Mouse (Mus musculus) adrenal gland, postnatal 36 days (tissue): ENCODE results near the gene Setd3. TPM values are rescaled to one million over a fixed set of nuclear protein-coding genes. Genes with fewer than 3 reads are reported as not detected.

ENCODE experiments used
- DNase-seq, 2 experiments: peaks; one replicate each; pipeline ENCODE4 v3.0.0; 2021; ENCODE audit warnings: mixed read lengths in 1 of 2
- long read RNA-seq, 2 experiments: library from polyadenylated mRNA; stranded (forward); transcript quantifications; one replicate each; pipeline ENCODE4 v2.0.0; 2021; ENCODE audit warnings: borderline sequencing depth in 2 of 2
- total RNA-seq, 2 experiments: library from RNA; stranded (reverse); gene quantifications; 2 replicates each; pipeline ENCODE4 v1.2.3; 2021

The Setd3 gene
- 100 to 1,000 TPM; 108 to 126 TPM for total RNA-seq
- long read RNA-seq, experiment 1, transcript Setd3-201 (13 exons, 2,755 nt): major isoform, 138 of 226 reads
- long read RNA-seq, experiment 1, partial matches to known transcripts: 8 of 226 reads
- long read RNA-seq, experiment 1, other reads (novel, unspliced or antisense): 76 of 226 reads
- long read RNA-seq, experiment 2, transcript Setd3-201 (13 exons, 2,755 nt): major isoform, 33 of 55 reads
- long read RNA-seq, experiment 2, partial matches to known transcripts: 2 of 55 reads
- long read RNA-seq, experiment 2, other reads (novel, unspliced or antisense): 20 of 55 reads

DNA sequence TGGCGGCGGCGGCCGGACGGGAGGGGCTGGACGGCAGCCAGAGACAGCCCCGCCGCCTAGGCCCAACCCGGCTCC lies at the start of gene Setd3:
TSS of gene Setd3 (minus strand) at position 69 of the 75 bp plus-strand sequence.
- DNase-seq: no peak

DNA sequence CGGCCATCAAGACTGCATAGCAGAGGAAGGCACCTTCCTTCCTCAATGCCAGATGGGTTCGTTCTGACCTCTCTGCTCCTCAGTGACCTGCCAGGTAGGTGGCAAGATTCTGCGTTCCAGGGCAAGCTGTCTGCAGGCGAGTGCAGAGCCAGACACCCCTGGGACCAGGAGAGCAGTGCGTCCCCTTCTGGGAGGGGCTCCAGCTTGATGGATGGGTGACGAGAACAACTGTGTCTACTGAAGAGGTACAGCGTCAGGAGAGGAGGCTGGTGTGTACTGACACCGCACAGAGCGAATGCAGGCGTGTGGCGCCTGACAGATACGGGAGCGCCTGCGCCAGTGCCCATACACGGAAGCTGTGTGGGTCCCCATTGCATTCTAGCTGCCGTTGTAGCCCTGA lies 48.4 kb upstream of the Setd3 start:
- DNase-seq: no peak

DNA sequence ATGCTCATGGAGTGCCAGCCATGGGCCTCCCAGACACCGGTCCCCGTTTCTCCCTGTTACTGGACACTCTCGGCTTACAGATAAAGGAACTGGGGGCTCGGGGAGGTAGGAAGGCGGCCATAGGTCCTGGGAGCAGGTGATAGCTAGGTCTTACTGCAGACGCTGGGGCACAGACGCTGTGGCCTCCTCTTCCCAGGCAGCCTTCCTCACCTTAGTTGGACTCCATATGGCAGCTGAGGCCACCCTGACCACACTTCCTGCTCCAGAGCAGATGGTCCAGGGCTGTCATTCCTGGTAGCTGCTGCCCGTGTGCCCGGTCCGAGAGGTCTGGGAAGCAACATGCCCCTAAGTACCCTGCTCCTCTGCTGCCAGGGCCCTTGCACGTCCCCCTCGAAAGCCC lies 47.8 kb upstream of the Setd3 start:
- no peak for DNase-seq

DNA sequence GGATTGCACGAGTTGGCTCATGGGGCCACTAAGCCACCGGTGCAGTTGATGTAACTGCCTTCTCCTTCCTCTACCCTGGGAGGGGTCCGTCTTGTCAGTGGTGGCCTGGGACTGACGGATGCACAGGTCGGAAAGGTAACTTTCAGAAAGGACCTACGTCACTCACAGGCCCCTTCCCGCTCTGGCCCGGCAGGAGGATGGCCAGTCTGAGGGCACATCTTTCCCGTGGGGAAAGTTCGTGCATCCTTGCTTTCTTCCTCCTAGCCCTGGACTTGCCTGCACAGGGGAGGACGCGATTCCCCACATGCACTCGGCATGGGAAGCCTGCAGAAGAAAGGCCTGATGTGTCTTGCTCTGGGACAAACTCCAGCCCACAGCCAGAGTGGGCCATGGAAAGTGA lies 47.1 kb upstream of the Setd3 start:
- no peak for DNase-seq

DNA sequence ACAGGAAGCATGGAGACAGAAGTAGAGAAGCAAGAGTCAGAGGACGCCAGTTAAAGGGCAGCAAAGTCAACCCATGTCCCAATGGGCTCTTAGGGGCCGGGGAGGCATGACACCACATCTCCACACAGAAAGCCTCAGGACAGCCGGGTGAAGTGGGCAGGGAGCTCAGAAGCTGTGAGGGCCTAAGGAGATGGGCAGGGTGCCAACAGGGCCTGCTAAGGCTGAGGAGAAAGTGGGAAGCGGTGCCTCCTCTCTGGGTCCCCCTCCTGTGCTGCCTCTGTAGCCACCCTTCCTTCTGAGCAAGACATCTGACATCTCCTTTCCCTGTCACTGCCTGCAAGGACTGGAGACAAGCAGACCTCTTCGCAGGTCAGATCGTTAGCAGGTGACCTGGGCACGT lies 46.7 kb upstream of the Setd3 start:
- no peak for DNase-seq

DNA sequence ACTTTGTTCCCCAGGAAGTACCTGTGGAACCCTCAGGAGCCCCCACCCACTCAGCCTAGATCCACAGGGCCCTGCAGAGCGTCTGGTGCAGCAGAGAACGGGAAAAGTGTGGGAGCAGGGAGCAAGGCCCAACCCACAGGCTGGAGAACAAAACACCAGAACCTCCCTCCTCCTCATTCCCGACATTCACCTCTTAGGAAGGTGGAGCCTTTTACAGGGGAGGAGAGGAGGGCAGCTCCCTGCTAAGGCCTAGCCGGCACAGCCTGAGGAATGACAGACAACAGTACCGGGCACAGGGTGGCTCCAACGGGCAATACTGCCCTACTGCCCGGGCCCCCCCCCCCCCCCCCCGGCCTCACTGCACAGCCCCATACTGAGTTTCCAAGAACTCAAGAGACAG lies 44.2 kb upstream of the Setd3 start:
- DNase-seq: no peak

DNA sequence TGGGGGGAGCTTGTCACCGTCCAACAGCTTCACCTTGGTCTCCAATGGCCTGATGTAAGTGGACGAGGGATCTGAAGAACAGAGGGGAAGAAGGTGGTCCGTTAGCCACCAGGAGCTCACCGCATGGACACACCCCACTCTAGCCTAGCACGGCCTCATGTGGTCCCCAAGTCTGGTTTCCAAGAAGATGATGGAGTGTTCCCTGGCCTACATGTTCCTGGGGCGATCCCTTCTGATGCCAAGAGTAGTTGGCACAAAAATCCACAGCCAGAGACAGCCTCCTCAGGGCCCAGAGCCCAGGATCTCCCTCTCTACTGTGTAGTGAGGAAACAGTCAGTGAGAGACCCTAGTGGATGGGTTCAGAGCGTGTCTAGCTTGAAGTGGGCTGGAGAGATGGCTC lies 42.6 kb upstream of the Setd3 start:
- no peak for DNase-seq

DNA sequence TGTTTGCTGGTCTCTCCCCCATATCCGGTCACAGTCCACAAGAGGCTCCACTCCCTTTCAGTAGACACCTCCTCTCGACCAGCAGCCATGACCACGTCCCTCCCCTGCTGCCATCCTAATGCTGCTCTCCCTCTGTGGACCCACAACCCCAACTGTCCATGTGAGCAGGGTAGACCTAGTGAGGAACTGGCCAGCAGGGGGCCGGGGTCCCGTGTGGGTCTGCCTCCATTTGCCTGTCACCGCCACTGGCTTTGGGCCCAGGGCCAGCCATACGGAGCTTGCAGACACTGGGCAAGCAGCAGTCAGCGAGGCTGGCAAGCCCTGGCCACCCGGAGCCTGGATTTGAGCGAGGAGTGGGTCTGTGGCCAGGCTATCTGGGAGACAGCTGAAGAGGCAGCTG lies 42.1 kb upstream of the Setd3 start:
- no peak for DNase-seq

DNA sequence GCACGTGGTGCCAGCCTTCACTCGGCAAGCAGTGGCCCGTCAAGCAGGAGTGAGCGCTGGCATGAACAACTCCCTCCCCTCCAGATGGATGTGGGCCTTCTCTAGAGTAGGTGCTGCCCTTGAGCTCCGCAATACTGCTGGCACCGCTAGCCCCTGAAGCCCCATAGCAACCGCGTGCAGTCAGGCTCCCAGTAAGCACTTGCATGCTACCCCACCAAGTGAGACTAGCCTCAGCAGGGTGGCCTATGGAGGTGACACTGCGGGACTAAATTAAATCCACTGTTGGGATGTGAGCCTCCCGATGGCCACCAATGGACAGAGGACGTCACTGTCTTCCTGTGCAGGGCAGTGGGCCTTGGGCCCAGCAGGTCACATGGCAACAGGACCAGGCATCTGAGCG lies 41.5 kb upstream of the Setd3 start:
- DNase-seq: no peak

DNA sequence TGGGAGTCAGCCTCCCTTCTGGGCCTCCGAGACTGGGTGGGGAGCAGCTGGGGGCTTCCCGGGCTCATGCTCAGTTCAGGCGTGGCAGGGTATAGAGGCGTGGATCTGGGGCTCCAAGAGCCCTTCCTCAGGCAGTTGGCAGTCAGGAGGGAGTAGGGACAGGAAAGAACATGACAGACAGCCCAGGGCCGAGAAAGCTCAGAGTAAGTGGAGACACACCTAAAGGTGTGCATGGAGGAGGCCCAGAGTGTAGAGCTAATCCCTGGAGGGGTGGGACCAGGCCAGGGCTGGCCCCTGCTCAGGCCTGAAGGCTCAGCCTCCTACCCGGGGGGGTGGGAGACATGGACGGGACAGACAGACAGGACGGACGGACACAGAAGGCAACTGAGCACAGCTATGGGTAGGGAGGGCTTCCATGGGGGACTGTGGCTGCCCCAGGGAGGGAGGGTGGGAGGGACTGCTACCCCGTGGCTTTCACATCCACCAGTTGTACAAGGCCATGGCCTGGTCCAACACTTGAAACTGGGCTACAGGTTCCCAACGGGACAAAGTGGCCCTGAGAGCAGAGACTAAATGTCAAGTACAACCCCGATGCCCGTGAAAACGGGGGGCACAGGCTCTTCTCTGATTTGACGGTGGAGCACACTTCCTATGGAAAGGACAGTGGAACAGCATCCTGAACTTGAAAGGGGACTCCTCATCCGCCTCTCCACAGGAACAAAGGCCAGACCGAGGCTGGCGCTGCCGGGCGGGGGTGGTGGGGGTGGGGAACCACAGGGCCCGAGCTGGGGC lies 40.9 kb upstream of the Setd3 start:
- DNase-seq: no peak

GRCm38 (mm10) chr12:108219163-108219562 lies 40.0 kb upstream of the Setd3 start:
- DNase-seq: no peak

GRCm38 (mm10) chr12:108217572-108217971 lies 38.5 kb upstream of the Setd3 start:
- peak; percentile 65 to 81 for DNase-seq

DNA sequence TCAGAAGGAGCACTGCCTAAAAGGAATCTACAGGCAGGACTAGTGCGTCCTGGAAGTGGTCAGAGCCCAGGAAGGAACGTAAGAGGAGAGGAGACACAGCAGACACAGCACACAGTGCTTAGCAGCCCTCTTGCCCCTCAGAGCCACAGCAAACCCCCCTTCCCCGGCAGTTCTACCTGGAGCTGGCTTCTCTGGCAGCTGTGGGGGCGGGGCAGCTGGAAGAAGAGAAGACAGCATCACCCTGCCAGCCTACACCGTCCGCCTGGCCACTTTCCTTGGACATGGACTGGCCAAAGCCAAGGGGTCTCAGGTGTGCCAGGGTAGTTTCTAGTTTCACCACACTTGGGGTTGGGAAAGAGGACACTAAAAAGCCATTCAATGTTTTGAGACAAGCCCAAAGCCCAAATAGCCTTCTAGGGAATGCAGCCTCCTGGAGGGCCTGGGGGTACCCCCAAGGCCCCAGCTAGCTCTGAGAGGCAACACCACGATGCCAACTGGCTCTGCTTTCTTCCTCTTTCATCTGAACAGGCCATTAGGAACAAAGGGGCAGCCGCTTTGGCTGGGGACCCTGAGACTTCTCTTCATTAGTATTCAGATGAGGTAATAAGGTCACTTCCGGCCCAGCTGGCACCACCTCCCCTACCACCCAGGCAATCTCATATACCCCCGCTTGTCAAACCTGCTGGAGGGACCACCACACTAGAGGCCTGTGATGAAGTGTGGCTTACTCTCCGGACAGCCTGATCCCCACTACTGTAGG lies 37.7 kb upstream of the Setd3 start:
- DNase-seq: no peak

GRCm38 (mm10) chr12:108215090-108215489 lies 36.0 kb upstream of the Setd3 start:
- DNase-seq: no peak

- no peak for DNase-seq
Observed at GRCm38 (mm10) chr12:108213090-108214041, 34.3 kb upstream of the Setd3 start.

DNA sequence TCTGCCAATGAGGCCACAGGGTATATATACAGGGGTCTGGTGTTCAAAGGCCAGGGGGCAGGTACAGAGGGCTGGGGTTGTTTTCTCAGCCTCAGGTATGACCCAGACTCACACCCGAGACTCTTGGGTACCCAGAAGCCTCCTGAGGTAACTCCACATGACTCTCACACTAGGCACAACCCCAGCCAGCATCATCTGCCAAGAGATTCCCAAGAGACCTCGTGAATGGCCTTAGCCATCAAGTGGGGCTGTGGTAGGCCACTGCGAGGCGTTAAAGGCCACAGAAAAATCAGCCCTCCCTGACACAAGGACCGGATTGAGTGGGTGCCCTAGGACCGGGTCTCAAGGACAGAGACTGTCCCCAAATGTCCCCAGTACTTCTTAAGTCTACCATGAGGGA lies 33.4 kb upstream of the Setd3 start:
- DNase-seq: no peak

GRCm38 (mm10) chr12:108212071-108212470 lies 33.0 kb upstream of the Setd3 start:
- no peak for DNase-seq

GRCm38 (mm10) chr12:108210623-108211022 lies 31.5 kb upstream of the Setd3 start:
- DNase-seq: no peak

DNA sequence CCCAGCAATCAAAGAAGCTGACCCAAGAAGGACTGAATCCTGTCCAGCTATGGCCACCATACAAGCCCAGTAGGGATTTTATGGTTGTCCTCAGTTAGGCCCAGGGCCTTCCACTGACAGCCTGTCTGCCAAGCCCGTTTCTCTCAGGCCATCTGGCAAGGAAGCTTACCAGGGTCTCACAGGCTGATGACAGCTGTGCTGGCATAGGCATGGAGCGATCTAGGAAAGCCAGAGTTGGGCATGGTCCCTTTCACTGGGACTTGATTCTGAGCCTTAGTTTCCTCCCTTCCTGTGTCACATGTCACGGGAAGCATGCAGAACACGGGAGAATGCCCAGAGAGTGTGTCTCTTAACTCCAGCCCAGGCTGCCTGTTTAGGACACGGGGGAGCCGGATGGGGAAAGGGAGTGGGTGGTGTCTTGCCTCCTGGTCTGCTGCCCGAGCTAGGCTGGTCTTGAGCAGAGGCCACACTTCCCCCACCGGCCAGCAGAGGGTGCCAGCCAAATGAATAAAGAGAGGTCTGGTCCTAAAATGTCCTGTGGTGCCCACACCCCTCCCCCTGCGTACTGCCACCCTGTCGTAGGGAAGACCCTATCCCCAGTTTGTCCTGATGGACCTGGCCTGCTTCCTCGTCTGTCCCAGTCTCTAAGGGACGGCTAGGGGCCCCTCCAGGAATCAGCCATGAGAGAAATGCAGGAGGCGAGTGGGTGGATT lies 29.8 kb upstream of the Setd3 start:
- DNase-seq: peak; percentile 73 to 81

DNA sequence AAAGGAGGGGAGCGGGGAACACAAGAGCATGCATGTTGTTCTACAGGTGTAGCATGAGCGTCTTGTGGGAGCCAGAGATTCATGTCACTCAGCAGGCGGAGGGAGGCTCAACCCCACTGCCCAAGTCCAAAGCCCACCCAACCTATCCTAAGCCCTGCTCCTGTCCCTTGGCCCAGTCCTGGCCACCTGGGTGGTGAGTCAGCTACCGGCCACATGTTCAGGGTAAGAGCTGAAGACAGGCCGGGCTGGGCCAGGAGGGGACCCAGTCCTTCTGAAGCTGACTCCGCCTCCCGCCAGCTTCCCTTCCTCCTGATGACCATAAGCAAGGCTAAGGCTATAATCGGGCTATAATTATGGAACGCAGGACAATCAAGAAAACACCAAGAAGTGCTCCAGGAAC lies 29.1 kb upstream of the Setd3 start:
- no peak for DNase-seq

GRCm38 (mm10) chr12:108206641-108207040 lies 27.5 kb upstream of the Setd3 start:
- DNase-seq: peak; percentile 80 to 89

GRCm38 (mm10) chr12:108204978-108205377 lies 25.9 kb upstream of the Setd3 start:
- DNase-seq: no peak
